In the genomic region with DNA sequence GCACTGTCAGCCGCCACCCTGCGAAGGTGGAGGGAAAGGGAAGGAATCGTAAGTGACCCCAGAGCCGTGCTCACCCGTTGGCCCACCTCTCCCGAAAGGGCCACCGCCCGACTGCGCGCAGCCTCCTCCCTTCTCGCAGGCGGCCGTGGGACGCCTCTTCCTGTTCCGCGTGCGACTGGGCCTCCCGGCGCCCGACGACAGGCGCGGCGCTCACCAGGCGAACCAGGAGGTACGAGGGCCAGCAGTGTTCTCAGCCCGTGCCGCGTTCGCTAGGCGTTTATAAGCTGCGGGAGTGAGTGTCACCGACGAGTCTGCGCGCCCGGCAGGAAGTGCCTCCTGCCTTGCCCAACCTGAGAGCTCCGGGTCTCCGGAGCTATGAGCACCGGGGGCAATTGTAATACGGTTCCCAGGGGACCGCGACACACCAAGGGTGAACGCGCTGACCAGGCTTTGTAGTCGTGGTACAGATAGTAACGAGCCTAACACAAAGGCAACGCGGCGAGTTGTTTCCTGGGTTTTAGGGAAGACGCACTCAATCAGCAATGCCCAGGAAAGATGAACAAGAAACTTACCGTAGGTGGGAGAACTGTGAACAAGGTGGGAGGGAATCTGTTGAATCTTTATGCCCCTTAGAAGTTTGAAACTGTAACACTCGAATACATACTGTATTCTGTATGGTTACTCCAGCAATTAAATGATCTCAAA, we compare ENCODE assay signal across 7 mouse cellular contexts. TPM values are rescaled to one million over a fixed set of nuclear protein-coding genes. Genes with fewer than 3 reads are reported as not detected.
DNase-seq lines count a peak whose midpoint lies in the region; ATAC-seq and TF ChIP-seq lines count a peak whose summit lies in the region.

No protein-coding gene starts in this region.

- no peak for TF ChIP-seq CTCF in hindbrain, postnatal 0 days (IDR thresholded peaks at IDR 0.05; ENCODE audit: low read depth)

- H3K9ac ChIP-seq in hindbrain, postnatal 0 days (replicated peaks; ENCODE audit: low read length) = peak overlapping the region; percentile 96

- H3K9me3 ChIP-seq in hindbrain, postnatal 0 days (ENCODE audit: low read length) = no peaks in the 10 kb centered on the region

- intact Hi-C loops in left cerebral cortex, postnatal 36 days (cut with DNase I) = loop anchor here (2.0 kb wide), 1 partner anchor 27 kb away; a partner anchor contains a TSS

- H3K27ac ChIP-seq in hindbrain, postnatal 0 days = peak overlapping the region; percentile 98

- ATAC-seq in hindbrain, postnatal 0 days = no peak; the same call in 1 of the 2 replicates

- peaks cover 40% of the 10 kb centered on the region for H3K36me3 ChIP-seq in hindbrain, postnatal 0 days (ENCODE audit: insufficient read depth, low read length)

- peak overlapping the region; percentile 91 for H3K4me3 ChIP-seq in hindbrain, postnatal 0 days (ENCODE audit: low read length)

- H3K4me2 ChIP-seq in hindbrain, postnatal 0 days (ENCODE audit: low read depth, low read length) = peak overlapping the region; percentile 97

- WGBS in hindbrain, postnatal 0 days = under 1% methylated on average over 52 of the region's 53 CpGs

- DNase-seq in T-cell, adult 2 months (ENCODE audit: low spot score) = peak; percentile 81
- peak; percentile 65 to 71 for DNase-seq in cerebellum, postnatal 25 days
- DNase-seq in gastrocnemius, adult 8-10 months (ENCODE audit: low spot score in 2 of 2) = peak; percentile 36 to 46
- peak; percentile 47 for DNase-seq in hindbrain, postnatal 0 days (ENCODE audit: low spot score)
- peak; percentile 66 to 78 for DNase-seq in left cerebral cortex, postnatal 36 days (ENCODE audit: low spot score in 2 of 2)
- peak; percentile 48 for DNase-seq in mesoderm, embryonic 11.5 days (ENCODE audit: low read depth, low spot score)
- DNase-seq in right cerebral cortex, postnatal 4 days = peak; percentile 46

- H3K27me3 ChIP-seq in hindbrain, postnatal 0 days (ENCODE audit: insufficient read depth, low read length) = no peaks in the 10 kb centered on the region

- peaks cover 13% of the 10 kb centered on the region for H3K4me1 ChIP-seq in hindbrain, postnatal 0 days (ENCODE audit: insufficient read depth, low read length)

RNA-seq across cellular contexts. Expression of a gene that starts 0.9 kb away (rescaled TPM):
- 10 to 100 TPM; 15.6 to 18.5 (median 15.9) TPM for total RNA-seq in gastrocnemius, adult 8-10 months (2022)
- 50.0 and 52.4 TPM in 2 replicates for total RNA-seq in hindbrain, postnatal 0 days (2014; rRNA removed)
- polyA plus RNA-seq in hindbrain, postnatal 0 days (2015; fragmentation: Nextera tagmentation; extraction: Ambion mirVana) = 44.8 and 46.3 TPM in 2 replicates
- 10 to 100 TPM; 28.8 to 32.6 TPM for total RNA-seq in left cerebral cortex, postnatal 36 days (2021)

RNA-seq across cellular contexts. Expression of a gene that starts 0.9 kb away (rescaled TPM):
- 10 to 100 TPM in 1 of 4 experiments, 1 to 10 TPM in 3; 7.6 to 10.3 (median 9.2) TPM for total RNA-seq in gastrocnemius, adult 8-10 months (2022)
- total RNA-seq in hindbrain, postnatal 0 days (2014; rRNA removed) = 240 and 274 TPM in 2 replicates
- 124 and 137 TPM in 2 replicates for polyA plus RNA-seq in hindbrain, postnatal 0 days (2015; fragmentation: Nextera tagmentation; extraction: Ambion mirVana)
- total RNA-seq in left cerebral cortex, postnatal 36 days (2021) = 100 to 1,000 TPM; 184 to 202 TPM

RNA-seq across cellular contexts. Expression of a gene that starts 7.9 kb away (rescaled TPM):
- total RNA-seq in gastrocnemius, adult 8-10 months (2022) = under 1 TPM in 2 of 4 experiments, not detected in 2; 0.22 to 0.27 TPM
- not detected in 2 replicates for total RNA-seq in hindbrain, postnatal 0 days (2014; rRNA removed)
- not detected in 2 replicates for polyA plus RNA-seq in hindbrain, postnatal 0 days (2015; fragmentation: Nextera tagmentation; extraction: Ambion mirVana)
- total RNA-seq in left cerebral cortex, postnatal 36 days (2021) = under 1 TPM; 0.84 to 0.88 TPM

RNA-seq across cellular contexts. Expression of a gene that starts 16.6 kb away (rescaled TPM):
- 1 to 10 TPM; 4.3 to 5.7 (median 4.7) TPM for total RNA-seq in gastrocnemius, adult 8-10 months (2022)
- 4.4 and 7.8 TPM in 2 replicates for total RNA-seq in hindbrain, postnatal 0 days (2014; rRNA removed)
- polyA plus RNA-seq in hindbrain, postnatal 0 days (2015; fragmentation: Nextera tagmentation; extraction: Ambion mirVana) = 5.2 and 5.8 TPM in 2 replicates
- total RNA-seq in left cerebral cortex, postnatal 36 days (2021) = 1 to 10 TPM; 1.7 to 3.4 TPM

RNA-seq across cellular contexts. Expression of a gene that starts 26.8 kb away (rescaled TPM):
- 10 to 100 TPM; 14.1 to 20.1 (median 15.3) TPM for total RNA-seq in gastrocnemius, adult 8-10 months (2022)
- total RNA-seq in hindbrain, postnatal 0 days (2014; rRNA removed) = 35.9 and 49.5 TPM in 2 replicates
- 45.0 and 47.3 TPM in 2 replicates for polyA plus RNA-seq in hindbrain, postnatal 0 days (2015; fragmentation: Nextera tagmentation; extraction: Ambion mirVana)
- total RNA-seq in left cerebral cortex, postnatal 36 days (2021) = 10 to 100 TPM; 25.9 to 30.1 TPM

Comparison
In these comparisons a context has a peak if more than half of its experiments do, and no peak if none do; other contexts are left out.
1. RNA of a gene that starts 0.9 kb away (total RNA-seq): 240 to 274 TPM in hindbrain, postnatal 0 days and 184 to 202 TPM in left cerebral cortex, postnatal 36 days; 7.6 to 10.3 TPM in gastrocnemius, adult 8-10 months; every median in the first group is over 10 times any median in the second.
2. Peak in every context shown above with its lines, with median percentiles within 50 percentile points of each other: DNase-seq.